Comparison of ENCODE assay signal across 9 mouse cellular contexts in genomic region chr5:31081386-31081785, GRCm38 (mm10). TPM values are rescaled to one million over a fixed set of nuclear protein-coding genes. Genes with fewer than 3 reads are reported as not detected.
DNase-seq lines count a peak whose midpoint lies in the region; ATAC-seq lines count a peak whose summit lies in the region.
"Had no signal": no experiment of that assay in that cellular context is flagged by ENCODE, and none has a peak within 500 bp of the region (broad histone marks: within the 10 kb centered on the region; RNA-seq: fewer than 3 reads in every experiment).

No protein-coding gene starts in this region.

- peaks cover 13% of the 10 kb centered on the region for H3K4me1 ChIP-seq in liver, embryonic 12.5 days

- WGBS in liver, embryonic 12.5 days (ENCODE audit: insufficient replicate concordance): 58% methylated on average over 3 of the region's 3 CpGs

- no peaks in the 10 kb centered on the region for H3K9me3 ChIP-seq in liver, embryonic 12.5 days (replicated peaks)
- H3K9me3 ChIP-seq: heart, embryonic 15.5 days had no signal

- H3K4me2 ChIP-seq in liver, embryonic 12.5 days: no peak overlapping the region
- H3K4me2 ChIP-seq: heart, embryonic 15.5 days had no signal

- H3K27ac ChIP-seq in liver, embryonic 12.5 days: no peak overlapping the region
- H3K27ac ChIP-seq: heart, embryonic 15.5 days had no signal

- peaks cover 33% of the 10 kb centered on the region for H3K27me3 ChIP-seq in liver, embryonic 12.5 days (replicated peaks)

- no peak for ATAC-seq in liver, embryonic 12.5 days

- DNase-seq in cerebellum, postnatal 14 days: peak; percentile 62 to 80
- no peak for DNase-seq in cerebellum, adult 9-11 months
- peak; percentile 56 for DNase-seq in liver
- peak; percentile 53 to 65 for DNase-seq in adrenal gland, postnatal 36 days
- DNase-seq in kidney, postnatal 36 days: peak; percentile 22 to 70
- peak; percentile 69 for DNase-seq in retina, postnatal 1 day
- no peak for DNase-seq in layer of hippocampus, postnatal 25 days (ENCODE audit: extremely low spot score in 1 of 2, low spot score in 1 of 2)

- no peak overlapping the region for H3K4me3 ChIP-seq in liver, embryonic 12.5 days
- H3K4me3 ChIP-seq: heart, embryonic 15.5 days had no signal

- no peak overlapping the region for H3K9ac ChIP-seq in liver, embryonic 12.5 days
- H3K9ac ChIP-seq: heart, embryonic 15.5 days had no signal

- H3K36me3 ChIP-seq in liver, embryonic 12.5 days: peaks cover 29% of the 10 kb centered on the region

RNA-seq across cellular contexts. Expression of gene Dnajc5g, which starts 24.7 kb away (rescaled TPM):
- not detected in 2 replicates for polyA plus RNA-seq in liver, embryonic 12.5 days (2016; fragmentation: Nextera tagmentation; extraction: Ambion mirVana)
- not detected for total RNA-seq in adrenal gland, postnatal 36 days (2021)
- not detected for total RNA-seq in layer of hippocampus, postnatal 25 days (2021)
- polyA plus RNA-seq: heart, embryonic 15.5 days had no signal

RNA-seq across cellular contexts. Expression of gene Slc30a3, which starts 26.7 kb away (rescaled TPM):
- polyA plus RNA-seq in liver, embryonic 12.5 days (2016; fragmentation: Nextera tagmentation; extraction: Ambion mirVana): 0.26 and 0.48 TPM in 2 replicates
- not detected for total RNA-seq in adrenal gland, postnatal 36 days (2021)
- total RNA-seq in layer of hippocampus, postnatal 25 days (2021): 10 to 100 TPM; 78.9 to 86.5 TPM

RNA-seq across cellular contexts. Expression of gene Cad, which starts 26.8 kb away (rescaled TPM):
- 43.6 and 44.5 TPM in 2 replicates for polyA plus RNA-seq in liver, embryonic 12.5 days (2016; fragmentation: Nextera tagmentation; extraction: Ambion mirVana)
- total RNA-seq in adrenal gland, postnatal 36 days (2021): 10 to 100 TPM; 22.9 to 29.7 TPM
- 10 to 100 TPM; 16.9 to 18.0 TPM for total RNA-seq in layer of hippocampus, postnatal 25 days (2021)

RNA-seq across cellular contexts. Expression of gene Slc5a6, which starts 32.7 kb away (rescaled TPM):
- 6.9 and 7.0 TPM in 2 replicates for polyA plus RNA-seq in liver, embryonic 12.5 days (2016; fragmentation: Nextera tagmentation; extraction: Ambion mirVana)
- total RNA-seq in adrenal gland, postnatal 36 days (2021): 10 to 100 TPM; 26.6 to 30.3 TPM
- total RNA-seq in layer of hippocampus, postnatal 25 days (2021): 10 to 100 TPM; 14.2 to 15.3 TPM

RNA-seq across cellular contexts. Expression of gene Atraid, which starts 33.3 kb away (rescaled TPM):
- 47.4 and 54.5 TPM in 2 replicates for polyA plus RNA-seq in liver, embryonic 12.5 days (2016; fragmentation: Nextera tagmentation; extraction: Ambion mirVana)
- 100 to 1,000 TPM; 106 to 128 TPM for total RNA-seq in adrenal gland, postnatal 36 days (2021)
- 10 to 100 TPM; 69.4 to 78.9 TPM for total RNA-seq in layer of hippocampus, postnatal 25 days (2021)

Comparison
In these comparisons a context has a peak if more than half of its experiments do, and no peak if none do; other contexts are left out.
1. DNase-seq: peak in cerebellum, postnatal 14 days (2 of 2), liver (single experiment), adrenal gland, postnatal 36 days (2 of 2), kidney, postnatal 36 days (2 of 2) and retina, postnatal 1 day (single experiment); none in cerebellum, adult 9-11 months (single experiment) and layer of hippocampus, postnatal 25 days (0 of 2).
2. RNA of gene Slc30a3, which starts 26.7 kb away (total RNA-seq): 78.9 to 86.5 TPM in layer of hippocampus, postnatal 25 days; not detected in adrenal gland, postnatal 36 days; every median in the first group is over 10 times any median in the second.